9 mouse cellular contexts compared by ENCODE assay signal in genomic region chr9:90446957-90447356, GRCm38 (mm10).
A peak's percentile ranks its signal among the peaks of the same experiment; 100 is the strongest.
DNase-seq lines count a peak whose midpoint lies in the region; ATAC-seq and TF ChIP-seq lines count a peak whose summit lies in the region.
"Had no signal": no experiment of that assay in that cellular context is flagged by ENCODE, and none has a peak within 500 bp of the region (broad histone marks: within the 10 kb centered on the region; RNA-seq: fewer than 3 reads in every experiment).

No protein-coding gene starts in this region.

- no peak overlapping the region for H3K4me2 ChIP-seq in forebrain, embryonic 13.5 days
- H3K4me2 ChIP-seq in forebrain, embryonic 15.5 days (replicated peaks): no peak overlapping the region
- no peak overlapping the region for H3K4me2 ChIP-seq in midbrain, postnatal 0 days (ENCODE audit: low read depth, low read length, poor library complexity, severe bottlenecking)

- no peaks in the 10 kb centered on the region for H3K9me3 ChIP-seq in forebrain, embryonic 13.5 days (replicated peaks)
- no peaks in the 10 kb centered on the region for H3K9me3 ChIP-seq in forebrain, embryonic 15.5 days
- H3K9me3 ChIP-seq in midbrain, postnatal 0 days (ENCODE audit: low read length): no peaks in the 10 kb centered on the region
- H3K9me3 ChIP-seq in midbrain, embryonic 10.5 days (replicated peaks): no peaks in the 10 kb centered on the region

- H3K27me3 ChIP-seq in forebrain, embryonic 13.5 days: no peaks in the 10 kb centered on the region
- H3K27me3 ChIP-seq in forebrain, embryonic 15.5 days: no peaks in the 10 kb centered on the region
- H3K27me3 ChIP-seq in midbrain, postnatal 0 days (ENCODE audit: insufficient read depth, low read length): no peaks in the 10 kb centered on the region
- no peaks in the 10 kb centered on the region for H3K27me3 ChIP-seq in midbrain, embryonic 10.5 days (ENCODE audit: low read depth, poor library complexity, severe bottlenecking)

- H3K27ac ChIP-seq in forebrain, embryonic 13.5 days: no peak overlapping the region
- no peak overlapping the region for H3K27ac ChIP-seq in forebrain, embryonic 15.5 days (replicated peaks)
- H3K27ac ChIP-seq in midbrain, postnatal 0 days (ENCODE audit: low read depth, low read length): no peak overlapping the region
- no peak overlapping the region for H3K27ac ChIP-seq in midbrain, embryonic 10.5 days (replicated peaks)

- no peak overlapping the region for H3K9ac ChIP-seq in forebrain, embryonic 13.5 days
- H3K9ac ChIP-seq in forebrain, embryonic 15.5 days (replicated peaks): no peak overlapping the region
- H3K9ac ChIP-seq in midbrain, postnatal 0 days (replicated peaks; ENCODE audit: low read length, poor library complexity, severe bottlenecking): no peak overlapping the region

- H3K4me1 ChIP-seq in forebrain, embryonic 13.5 days: no peaks in the 10 kb centered on the region
- H3K4me1 ChIP-seq in forebrain, embryonic 15.5 days: no peaks in the 10 kb centered on the region
- no peaks in the 10 kb centered on the region for H3K4me1 ChIP-seq in midbrain, postnatal 0 days (ENCODE audit: insufficient read depth, low read length)
- no peaks in the 10 kb centered on the region for H3K4me1 ChIP-seq in midbrain, embryonic 10.5 days

- H3K36me3 ChIP-seq in forebrain, embryonic 13.5 days (ENCODE audit: poor library complexity, severe bottlenecking): no peaks in the 10 kb centered on the region
- H3K36me3 ChIP-seq in forebrain, embryonic 15.5 days: no peaks in the 10 kb centered on the region
- no peaks in the 10 kb centered on the region for H3K36me3 ChIP-seq in midbrain, postnatal 0 days (ENCODE audit: insufficient read depth, low read length)
- H3K36me3 ChIP-seq in midbrain, embryonic 10.5 days: no peaks in the 10 kb centered on the region

- WGBS in forebrain, embryonic 13.5 days: 20% methylated on average over 4 of the region's 4 CpGs
- WGBS in forebrain, embryonic 15.5 days: 22% methylated on average over 4 of the region's 4 CpGs
- 28% methylated on average over 4 of the region's 4 CpGs for WGBS in midbrain, postnatal 0 days
- WGBS in midbrain, embryonic 10.5 days: 18% methylated on average over 4 of the region's 4 CpGs

- no peak overlapping the region for H3K4me3 ChIP-seq in forebrain, embryonic 13.5 days
- H3K4me3 ChIP-seq in forebrain, embryonic 15.5 days: no peak overlapping the region
- H3K4me3 ChIP-seq in midbrain, postnatal 0 days (ENCODE audit: low read depth, low read length): no peak overlapping the region
- H3K4me3 ChIP-seq in midbrain, embryonic 10.5 days: no peak overlapping the region
- H3K4me3 ChIP-seq: myocyte had no signal

- ATAC-seq in forebrain, embryonic 13.5 days: 0 out of 2 replicates have a peak, but pooled peaks have one; percentile 51
- no peak for ATAC-seq in forebrain, embryonic 15.5 days (replicated peaks)
- ATAC-seq in midbrain, postnatal 0 days (ENCODE audit: low FRiP score): no peak
- ATAC-seq in cerebellum, adult (ENCODE audit: insufficient number of reproducible peaks, low FRiP score, low TSS enrichment): peak; percentile 56; the same call in 1 of the 2 replicates
- ATAC-seq in inflammation-experienced regulatory T-cells, adult 6 months: peak; percentile 70

- TF ChIP-seq CTCF in midbrain, postnatal 0 days (IDR thresholded peaks at IDR 0.05): peak; percentile 68

- DNase-seq in midbrain, postnatal 0 days (ENCODE audit: low spot score): peak; percentile 37
- DNase-seq in midbrain, embryonic 10.5 days (ENCODE audit: low spot score): no peak
- peak; percentile 44 for DNase-seq in retina, postnatal 1 day
- no peak for DNase-seq in frontal cortex, postnatal 25 days (ENCODE audit: low spot score in 2 of 2)

Comparison
In these comparisons a context has a peak if more than half of its experiments do, and no peak if none do; other contexts are left out.
1. ATAC-seq: peak in forebrain, embryonic 13.5 days (single experiment), cerebellum, adult (single experiment) and inflammation-experienced regulatory T-cells, adult 6 months (single experiment); none in forebrain, embryonic 15.5 days (single experiment) and midbrain, postnatal 0 days (single experiment).
2. DNase-seq: peak in midbrain, postnatal 0 days (single experiment) and retina, postnatal 1 day (single experiment); none in midbrain, embryonic 10.5 days (single experiment) and frontal cortex, postnatal 25 days (0 of 2).